Mouse (Mus musculus) thymus, postnatal 0 days (tissue): ENCODE data around the gene Klk1b5. TPM values are rescaled to one million over a fixed set of nuclear protein-coding genes. Genes with fewer than 3 reads are reported as not detected.
"Not testable (repeated sequence)": the region's sequence is repeated elsewhere in the genome, so short reads cannot be mapped to it uniquely, and the experiment has no call there.

ENCODE experiments used
- DNase-seq: peaks from one replicate; pipeline ENCODE4 v3.0.0-alpha.2; 2015; ENCODE audit warnings: low spot score
- polyA plus RNA-seq: library from polyadenylated mRNA; unstranded; fragments of >200 nt; fragmentation: Nextera tagmentation; extraction: Ambion mirVana; gene quantifications from 2 replicates; pipeline ENCODE4 v1.2.1, GENCODE M21; 2015

Klk1b5 gene
- 0.10 TPM in 1 of 2 replicates, not detected in the other for polyA plus RNA-seq

DNA sequence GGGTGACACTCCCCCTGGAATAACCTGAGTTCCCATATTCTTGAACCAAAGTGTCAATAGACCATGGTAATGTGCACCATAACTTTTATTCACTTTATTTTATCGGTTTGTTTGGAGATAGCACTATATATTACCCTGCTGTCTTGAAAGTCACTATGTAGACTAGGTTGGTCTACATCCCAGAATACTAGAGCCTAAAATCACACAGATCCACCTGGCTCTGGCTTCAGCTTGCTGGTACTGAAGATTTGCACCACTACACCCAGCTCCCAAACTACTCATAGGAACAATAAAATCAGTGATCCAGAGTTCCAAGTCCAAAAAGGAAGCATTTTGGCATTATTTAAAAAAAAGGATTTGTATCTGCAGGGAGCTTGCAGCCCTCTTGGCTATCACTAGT lies at the start of gene Klk1b5:
Gene Klk1b5 (plus strand): TSS at position 301 of the 400 bp plus-strand sequence.
- DNase-seq: no peak

- DNase-seq: no peak
These were observed 36.3 kb upstream of the Klk1b5 start for GRCm38 (mm10) chr7:44179299-44180045.

DNA sequence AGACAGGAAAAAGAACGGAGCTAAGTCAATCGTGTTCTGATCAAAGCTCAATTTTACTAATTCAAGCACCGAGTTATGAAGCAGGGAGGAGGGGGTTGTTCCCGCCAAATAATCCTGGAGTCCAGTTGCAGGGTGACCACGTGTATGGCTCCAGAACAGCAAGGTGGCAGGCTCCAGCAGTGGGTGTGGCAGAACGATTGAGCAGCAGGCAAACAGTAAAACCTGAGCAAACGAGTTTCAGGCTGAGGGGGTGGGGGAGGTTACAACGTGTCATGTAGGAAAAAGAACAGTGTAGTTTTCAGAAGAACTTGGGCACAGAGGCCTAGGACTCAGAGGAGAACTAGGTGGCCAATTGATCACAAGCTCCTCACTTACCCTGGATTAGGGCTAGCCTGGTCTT lies 29.2 kb upstream of the Klk1b5 start:
- DNase-seq: not testable (repeated sequence)

DNA sequence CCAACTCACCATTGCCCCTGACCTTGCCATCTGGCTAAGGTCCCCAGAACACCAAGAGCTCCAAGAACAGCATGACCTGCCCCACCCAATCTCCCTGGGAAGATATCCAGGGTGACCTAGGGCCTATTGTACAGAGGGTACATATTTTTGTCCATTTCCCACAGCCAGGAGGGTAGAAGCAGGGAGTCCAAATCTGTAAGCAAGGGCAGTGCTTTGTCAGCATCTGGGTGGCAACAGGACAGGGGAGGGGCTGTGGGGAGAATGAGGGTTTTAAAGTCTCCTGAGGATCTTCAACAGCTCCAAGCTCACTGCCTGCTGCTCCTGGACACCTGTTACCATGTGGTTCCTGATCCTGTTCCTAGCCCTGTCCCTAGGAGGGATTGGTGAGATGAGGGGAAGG lies 27.8 kb upstream of the Klk1b5 start, which contains the start of gene Klk1b24:
Gene Klk1b24 (plus strand): TSS at position 301 of the 400 bp plus-strand sequence.
- DNase-seq: not testable (repeated sequence)

DNA sequence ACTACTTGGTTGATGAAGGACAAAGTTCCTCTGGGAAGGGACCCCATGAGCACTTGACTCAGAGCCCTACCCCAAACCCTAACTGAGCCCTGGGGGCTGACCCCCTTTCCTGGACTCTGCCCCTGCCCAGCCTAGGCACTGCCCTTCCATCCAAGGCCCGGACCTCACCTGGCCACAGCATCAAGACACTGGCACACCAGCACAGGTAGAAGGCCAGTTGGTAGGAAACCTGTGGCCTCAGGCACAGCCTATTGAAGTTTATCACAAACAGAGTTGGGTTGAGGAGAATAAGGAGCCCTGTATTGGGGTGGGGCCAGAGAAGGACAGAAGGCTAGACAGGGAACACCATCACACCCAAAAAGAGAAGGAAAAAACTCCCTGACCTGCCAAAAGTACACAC lies 22.3 kb upstream of the Klk1b5 start:
- not testable (repeated sequence) for DNase-seq

- no peak for DNase-seq
These were observed 17.9 kb upstream of the Klk1b5 start, which contains the start of gene Klk1b3 for GRCm38 (mm10) chr7:44197891-44198290. TSS of gene Klk1b3 (plus strand) at chr7:44198191.

GRCm38 (mm10) chr7:44207135-44207534 lies 8.6 kb upstream of the Klk1b5 start, which contains the start of gene Klk1b4:
TSS of gene Klk1b4 (plus strand) at chr7:44207435.
- DNase-seq: not testable (repeated sequence)

DNA sequence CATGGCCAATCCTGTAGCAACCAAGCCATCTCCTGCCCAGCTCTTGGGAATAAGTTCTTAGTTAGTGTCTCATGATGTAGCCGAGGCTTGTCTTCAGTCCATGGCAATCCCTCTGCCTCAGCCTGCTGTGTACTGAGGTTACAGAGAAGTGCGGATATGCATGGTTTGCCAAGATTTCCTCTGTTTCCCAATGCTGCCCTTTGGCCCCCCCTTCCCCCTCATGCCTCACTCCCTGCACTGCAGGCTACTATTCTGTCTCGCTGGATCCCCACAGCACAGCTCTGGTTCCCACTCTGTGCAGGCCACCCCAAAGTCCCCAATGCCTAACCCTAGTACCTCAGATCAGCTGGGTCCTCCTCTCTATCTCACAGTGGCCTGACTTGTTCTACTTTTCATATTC lies 7.4 kb upstream of the Klk1b5 start:
- DNase-seq: no peak

DNA sequence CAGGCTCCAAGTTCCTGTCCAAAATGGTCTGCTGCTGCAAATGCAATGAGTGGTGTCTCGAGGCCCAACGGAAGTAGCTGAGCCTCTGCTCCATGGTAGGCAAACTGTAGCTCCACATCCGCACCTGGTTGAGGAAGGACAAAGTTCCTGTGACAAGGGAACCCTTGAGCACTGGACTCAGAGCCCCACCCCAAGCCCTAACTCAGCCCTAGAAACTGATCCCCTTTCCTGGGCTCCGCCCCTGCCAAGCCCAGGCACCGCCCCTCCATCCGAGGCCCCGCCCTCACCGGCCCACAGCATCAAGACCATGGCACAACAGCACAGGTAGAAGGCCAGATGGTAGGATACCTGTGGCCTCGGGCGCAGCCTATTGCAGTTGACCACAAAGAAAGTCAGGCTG lies 5.9 kb downstream of the Klk1b5 start:
- not testable (repeated sequence) for DNase-seq

DNA sequence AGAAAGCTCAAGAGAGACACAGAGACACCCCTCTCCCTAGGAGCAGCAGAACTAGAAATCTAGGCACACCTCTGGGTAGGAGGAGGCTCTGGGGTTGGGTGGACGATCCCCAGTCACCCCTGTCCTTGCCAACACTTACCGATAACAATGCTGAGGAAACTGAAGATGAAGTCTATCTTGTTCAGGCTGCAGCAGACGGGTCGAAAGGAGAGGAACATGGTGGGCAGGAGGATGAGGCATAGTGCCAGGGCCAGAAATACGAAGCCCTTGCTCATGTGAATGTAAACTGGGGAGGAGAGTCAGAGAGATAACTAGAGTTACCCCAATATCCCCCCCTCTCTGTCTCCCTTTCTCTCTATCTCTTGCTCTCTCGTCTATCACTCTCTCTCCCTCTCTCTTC lies 6.6 kb downstream of the Klk1b5 start:
- DNase-seq: not testable (repeated sequence)

DNA sequence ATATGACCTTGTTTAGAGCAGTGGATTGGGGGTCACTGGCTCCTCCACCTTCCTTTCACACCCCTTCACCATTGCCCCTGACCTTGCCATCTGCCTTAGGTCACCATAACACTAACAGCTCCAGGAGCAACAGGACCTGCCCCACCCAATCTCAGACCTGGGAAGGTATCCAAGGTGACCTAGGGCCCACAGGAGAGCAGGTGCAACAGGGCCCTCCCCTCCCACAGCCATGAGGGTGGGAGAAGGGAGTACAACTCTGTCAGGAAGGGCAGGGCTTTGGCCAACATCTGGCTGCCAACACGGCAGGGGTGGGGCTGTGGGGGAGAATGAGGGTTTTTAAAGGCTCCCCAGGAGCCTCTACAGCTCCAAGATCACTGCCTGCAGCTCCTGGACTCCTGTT lies 9.3 kb downstream of the Klk1b5 start, which contains the start of gene Klk1:
Gene Klk1 (plus strand): TSS at position 285 of the 400 bp plus-strand sequence.
- no peak for DNase-seq

GRCm38 (mm10) chr7:44235909-44236308 lies 20.2 kb downstream of the Klk1b5 start, which contains the start of gene Gm36864:
TSS of gene Gm36864 (plus strand) at chr7:44236177.
- no peak for DNase-seq

- DNase-seq: no peak
These were observed 24.2 kb downstream of the Klk1b5 start for GRCm38 (mm10) chr7:44239913-44240312.

GRCm38 (mm10) chr7:44240712-44241111 lies 25.0 kb downstream of the Klk1b5 start:
- DNase-seq: no peak

- DNase-seq: no peak
These were observed 25.4 kb downstream of the Klk1b5 start for GRCm38 (mm10) chr7:44241163-44241562.

DNA sequence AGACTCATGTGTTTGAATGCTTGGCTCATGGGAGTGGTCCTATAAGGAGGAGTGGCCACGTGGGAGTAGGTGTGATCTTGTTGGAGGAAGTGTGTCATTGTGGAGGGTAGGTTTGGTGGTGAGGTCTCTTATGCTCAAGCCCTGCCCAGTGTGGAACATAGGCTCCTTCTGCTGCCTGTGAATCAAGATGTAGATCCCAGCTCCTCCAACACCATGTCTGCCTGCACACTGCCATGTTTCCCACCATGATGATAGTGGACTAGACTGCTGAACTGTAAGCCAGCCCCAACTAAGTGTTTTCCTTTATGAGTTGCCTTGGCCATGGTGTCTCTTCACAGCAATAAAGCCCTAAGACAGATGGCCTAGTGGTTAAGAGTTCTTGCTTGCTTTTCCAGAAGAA lies 28.3 kb downstream of the Klk1b5 start:
- DNase-seq: no peak

- peak; percentile 92 for DNase-seq
These were observed 30.6 kb downstream of the Klk1b5 start, which contains the start of the genes 1700028J19Rik and 2410002F23Rik for GRCm38 (mm10) chr7:44246055-44246983. TSS of gene 1700028J19Rik (minus strand) at chr7:44246695. TSS of gene 2410002F23Rik (plus strand) at chr7:44246722.

DNA sequence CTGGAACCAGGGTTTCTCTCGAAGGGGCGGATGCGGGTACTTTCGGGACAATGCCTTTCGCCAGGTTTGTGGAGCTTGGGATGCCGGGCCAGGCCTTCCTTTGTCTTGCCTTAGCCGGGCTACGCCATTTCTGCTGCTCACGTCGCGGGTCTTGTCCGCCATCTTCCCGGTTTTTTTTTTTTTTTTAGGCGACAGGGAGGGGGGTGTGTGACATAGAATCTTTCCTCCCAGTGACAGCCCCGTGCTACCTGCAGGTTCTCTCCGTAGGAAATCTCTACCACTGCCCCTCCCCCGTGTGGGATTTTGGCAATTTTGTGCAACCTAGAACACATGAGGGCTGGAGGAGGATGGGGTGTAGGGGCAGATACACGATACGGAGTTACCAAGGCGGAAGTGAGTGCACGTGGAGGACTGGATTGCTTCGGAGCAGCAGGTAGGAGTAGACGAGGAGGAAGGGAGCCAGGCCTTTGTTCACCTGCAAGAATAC lies 31.3 kb downstream of the Klk1b5 start:
- DNase-seq: peak; percentile 65

- no peak for DNase-seq
These were observed 32.2 kb downstream of the Klk1b5 start for GRCm38 (mm10) chr7:44247971-44248370.

GRCm38 (mm10) chr7:44249248-44249647 lies 33.5 kb downstream of the Klk1b5 start:
- DNase-seq: no peak

DNA sequence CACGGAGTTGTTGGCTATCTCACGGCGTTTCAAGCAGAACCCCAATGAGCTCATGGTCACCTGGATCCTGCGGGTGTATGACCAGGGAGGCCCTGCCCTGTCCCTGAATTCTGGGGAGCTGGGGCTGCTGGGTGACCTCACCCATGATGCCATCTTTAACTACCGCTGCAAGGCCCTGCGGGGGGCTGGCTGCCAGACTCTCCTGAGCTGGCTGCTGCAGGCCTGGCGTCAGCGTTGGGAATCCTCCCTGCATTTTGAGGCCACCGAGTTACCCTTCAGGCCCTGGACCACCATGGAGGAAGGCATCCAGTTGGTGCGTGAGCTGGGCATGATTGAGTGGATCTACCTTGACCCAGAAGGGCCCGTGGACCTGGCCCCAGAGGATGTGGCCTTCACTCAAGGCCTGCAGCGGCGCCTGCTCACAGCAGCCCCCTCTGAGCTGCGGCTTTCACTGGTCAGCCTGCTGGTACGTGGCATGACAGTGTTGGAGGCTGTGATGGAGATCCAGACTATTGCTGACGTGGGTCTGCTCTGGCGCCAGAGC lies 35.1 kb downstream of the Klk1b5 start:
- DNase-seq: not testable (repeated sequence)
